Comparison of ENCODE assay signal across 8 mouse cellular contexts in the genomic region with DNA sequence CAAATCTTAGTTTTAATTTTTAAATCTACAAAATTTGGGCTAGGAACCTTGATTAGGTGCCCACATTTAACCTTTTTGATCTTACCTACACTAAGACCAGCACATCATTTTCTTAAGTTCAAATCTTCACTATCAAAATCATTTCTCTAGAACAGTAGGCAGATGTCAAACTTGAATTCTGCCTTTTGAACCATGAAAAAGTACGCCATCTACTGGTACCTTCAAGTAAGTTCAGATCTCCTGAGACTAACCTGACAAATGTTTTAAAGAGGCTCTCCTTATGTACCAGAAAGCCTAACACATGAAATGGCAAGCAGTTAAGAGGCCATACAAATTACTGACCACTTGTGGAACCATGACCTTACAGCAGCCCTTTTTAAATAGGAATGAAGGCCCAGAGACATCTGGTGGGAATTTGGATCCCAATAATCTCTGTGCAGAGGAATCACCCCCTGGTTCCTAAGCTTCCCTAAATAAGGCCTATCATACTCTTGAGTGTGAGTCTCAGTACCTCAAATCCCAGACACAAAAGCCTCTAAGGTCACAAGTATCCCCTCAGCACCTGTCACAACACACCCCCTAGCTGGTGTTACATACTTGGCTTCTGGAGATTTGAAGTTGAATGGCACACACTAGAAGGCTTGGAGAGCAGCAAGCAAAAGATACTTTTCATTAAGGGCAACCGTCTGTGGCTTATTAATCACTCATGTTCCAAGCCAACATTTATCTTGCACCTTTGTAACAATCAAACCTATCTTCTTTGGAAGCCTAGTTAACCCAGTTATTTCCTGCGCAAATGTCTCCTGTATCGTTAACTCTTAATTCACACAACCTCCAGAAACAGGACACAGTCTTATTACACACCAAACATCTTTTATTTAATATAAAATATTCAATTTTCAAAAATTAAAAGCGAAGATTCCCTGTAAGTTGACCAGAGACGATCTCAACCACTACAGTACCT.
DNase-seq lines count a peak whose midpoint lies in the region; ATAC-seq and TF ChIP-seq lines count a peak whose summit lies in the region.

No protein-coding gene starts in this region.

- no peaks in the 10 kb centered on the region for H3K27me3 ChIP-seq in liver, embryonic 11.5 days (replicated peaks; ENCODE audit: control insufficient read depth, insufficient read depth, low read length)
- no peaks in the 10 kb centered on the region for H3K27me3 ChIP-seq in neural tube, embryonic 15.5 days (replicated peaks)

- H3K4me2 ChIP-seq in liver, embryonic 11.5 days: peak overlapping the region; percentile 77
- peak overlapping the region; percentile 74 for H3K4me2 ChIP-seq in neural tube, embryonic 15.5 days

- H3K4me3 ChIP-seq in bone marrow, adult 2 months (replicated peaks; ENCODE audit: control insufficient read depth, low read depth, low read length): peak overlapping the region; percentile 60
- peak overlapping the region; percentile 81 for H3K4me3 ChIP-seq in liver, embryonic 11.5 days (ENCODE audit: low read depth, low read length)
- peak overlapping the region; percentile 58 for H3K4me3 ChIP-seq in neural tube, embryonic 15.5 days (replicated peaks)

- WGBS in bone marrow, adult 2 months: 4% methylated on average over 6 of the region's 6 CpGs
- WGBS in liver, embryonic 11.5 days: 4% methylated on average over 6 of the region's 6 CpGs
- WGBS in neural tube, embryonic 15.5 days: 9% methylated on average over 6 of the region's 6 CpGs

- H3K27ac ChIP-seq in bone marrow, adult 2 months (ENCODE audit: control insufficient read depth, insufficient read depth, low read depth, low read length, poor library complexity): no peak overlapping the region
- H3K27ac ChIP-seq in liver, embryonic 11.5 days (ENCODE audit: low read depth, low read length): peak overlapping the region; percentile 99
- H3K27ac ChIP-seq in neural tube, embryonic 15.5 days (replicated peaks): peak overlapping the region; percentile 98; the same call in 1 of the 2 replicates

- DNase-seq in kidney, adult 9 months: peak; percentile 52
- no peak for DNase-seq in kidney, adult 18-20 months
- DNase-seq in forelimb bud, embryonic 11.5 days (ENCODE audit: low read depth, low spot score): peak; percentile 44
- no peak for DNase-seq in liver, embryonic 11.5 days (ENCODE audit: low spot score)
- no peak for DNase-seq in left cerebral cortex, adult 18-20 months (ENCODE audit: low spot score in 2 of 2)
- DNase-seq in adrenal gland, postnatal 10 days: no peak

- no peak for TF ChIP-seq POLR2A in bone marrow, adult 2 months (IDR thresholded peaks at IDR 0.05; ENCODE audit: borderline replicate concordance, control insufficient read depth, low read depth, low read length)

- no peaks in the 10 kb centered on the region for H3K36me3 ChIP-seq in liver, embryonic 11.5 days (ENCODE audit: control insufficient read depth, insufficient read depth, low read length)
- peaks cover 6% of the 10 kb centered on the region for H3K36me3 ChIP-seq in neural tube, embryonic 15.5 days

- H3K9ac ChIP-seq in liver, embryonic 11.5 days (ENCODE audit: low read depth, low read length): peak overlapping the region; percentile 89
- peak overlapping the region; percentile 72 for H3K9ac ChIP-seq in neural tube, embryonic 15.5 days (replicated peaks)

- no peaks in the 10 kb centered on the region for H3K4me1 ChIP-seq in bone marrow, adult 2 months (ENCODE audit: control insufficient read depth, insufficient read depth, low read length)
- H3K4me1 ChIP-seq in liver, embryonic 11.5 days (replicated peaks; ENCODE audit: control insufficient read depth, insufficient read depth, low read length): no peaks in the 10 kb centered on the region
- H3K4me1 ChIP-seq in neural tube, embryonic 15.5 days: peaks cover 33% of the 10 kb centered on the region

- no peaks in the 10 kb centered on the region for H3K9me3 ChIP-seq in liver, embryonic 11.5 days (ENCODE audit: control insufficient read depth, low read length)
- no peaks in the 10 kb centered on the region for H3K9me3 ChIP-seq in neural tube, embryonic 15.5 days (replicated peaks)

- no peak for TF ChIP-seq CTCF in bone marrow, adult 2 months (IDR thresholded peaks at IDR 0.05; ENCODE audit: control insufficient read depth, insufficient read depth, low read length)

- ATAC-seq in liver, embryonic 11.5 days (replicated peaks; ENCODE audit: low FRiP score): no peak
- ATAC-seq in neural tube, embryonic 15.5 days (ENCODE audit: low FRiP score): no peak

Comparison
In these comparisons a context has a peak if more than half of its experiments do, and no peak if none do; other contexts are left out.
1. DNase-seq: peak in kidney, adult 9 months (single experiment) and forelimb bud, embryonic 11.5 days (single experiment); none in kidney, adult 18-20 months (single experiment), liver, embryonic 11.5 days (single experiment), left cerebral cortex, adult 18-20 months (0 of 2) and adrenal gland, postnatal 10 days (single experiment).
2. Peak in every context shown above with its lines, with median percentiles within 50 percentile points of each other: H3K4me3 ChIP-seq.